Mouse (Mus musculus) liver, embryonic 14.5 days (tissue): ENCODE measurements around the gene Gpc6.

ENCODE experiments used
- CTCF ChIP-seq: IDR thresholded peaks from 2 replicates; pipeline ENCODE4 v1.5.1; 2016; ENCODE audit warnings: antibody characterized with exemption, low read depth, control low read depth
- EP300 ChIP-seq: IDR thresholded peaks from 2 replicates; pipeline ENCODE4 v1.6.1; 2016; ENCODE audit warnings: antibody characterized with exemption, low read depth

GRCm38 (mm10) chr14:117324214-117324613, 399.1 kb downstream of the Gpc6 start:
- no peak for TF ChIP-seq EP300
- TF ChIP-seq CTCF: no peak
